Mouse (Mus musculus): ENCODE results near the gene Llph. TPM values are rescaled to one million over a fixed set of nuclear protein-coding genes. Genes with fewer than 3 reads are reported as not detected.

The Llph gene
- total RNA-seq, 4 experiments from 2014 or later: 13.9 to 18.5 (median 15.9) TPM

DNA sequence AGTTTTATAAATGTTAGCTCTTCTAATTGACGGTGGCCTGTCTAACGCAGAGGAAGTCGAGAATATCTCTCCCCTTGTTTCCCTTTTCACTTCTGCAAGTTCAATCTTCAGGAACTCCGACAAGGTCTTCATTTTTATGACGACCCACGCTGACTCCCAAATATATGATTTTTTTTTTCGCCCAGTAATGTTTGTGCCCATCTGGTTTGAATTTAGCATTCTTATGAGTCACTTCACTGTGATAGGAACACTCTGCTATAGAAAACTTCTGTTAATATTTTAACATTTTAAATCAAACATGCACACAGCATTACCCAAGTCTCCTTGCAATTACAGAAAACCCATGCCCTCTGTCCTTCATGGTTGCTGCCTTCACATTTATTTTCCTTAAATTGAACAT, 46.5 kb downstream of the Llph start:
- no peak for DNase-seq (ENCODE audit: low spot score in 2 of 2)

DNA sequence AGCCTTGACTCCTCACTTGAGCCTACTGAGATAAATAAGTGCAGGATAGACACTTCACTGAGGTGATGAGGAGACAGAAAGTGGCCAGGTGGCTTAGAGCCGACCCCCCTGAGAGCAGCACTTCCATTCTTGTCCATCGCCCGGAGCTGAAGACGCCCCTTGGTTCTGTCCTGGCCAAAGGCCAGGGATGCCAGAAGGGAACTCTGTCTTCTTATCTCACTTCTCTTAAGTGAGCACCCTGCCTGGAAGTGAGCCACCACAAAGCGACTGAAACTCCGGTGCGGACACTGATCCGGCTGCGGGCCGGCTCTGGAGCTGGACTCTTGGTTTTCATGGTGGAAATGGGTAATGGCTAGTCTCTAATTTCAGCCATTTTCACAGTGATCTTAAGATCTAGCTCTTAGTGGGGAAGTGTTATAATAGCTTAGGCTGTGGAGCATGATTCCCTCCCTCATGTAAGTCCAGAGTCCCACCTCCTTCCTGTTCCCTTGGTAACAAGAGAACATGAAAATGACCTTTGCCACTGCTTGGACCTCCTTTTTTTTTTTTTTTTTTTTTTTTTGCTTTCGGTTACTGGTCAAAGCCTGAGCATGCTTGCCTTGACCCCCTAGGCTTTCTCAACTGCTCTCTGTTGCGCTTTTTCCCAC, 52.7 kb downstream of the Llph start:
- DNase-seq (ENCODE audit: low spot score in 2 of 2): no peak

DNA sequence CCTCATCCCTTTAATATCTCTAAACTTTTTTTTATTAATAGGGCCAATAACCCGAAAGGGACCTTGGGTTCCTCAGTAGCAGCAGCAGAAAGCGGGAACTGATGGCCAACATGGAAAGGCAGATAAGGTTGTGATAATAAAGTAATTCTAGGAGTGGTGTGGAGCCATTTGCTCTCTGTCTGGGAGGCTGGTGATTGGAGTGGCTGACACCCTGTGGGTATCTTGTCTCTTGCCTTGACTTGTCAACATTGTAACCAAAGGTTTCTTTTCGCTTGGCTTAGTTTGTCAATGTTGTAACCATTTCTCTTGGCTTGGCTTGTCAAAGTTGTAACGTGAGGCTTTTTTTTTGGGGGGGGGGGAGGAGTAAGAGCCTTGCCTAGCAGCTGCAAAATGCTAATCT, 53.5 kb downstream of the Llph start:
- no peak for DNase-seq (ENCODE audit: low spot score in 2 of 2)

DNA sequence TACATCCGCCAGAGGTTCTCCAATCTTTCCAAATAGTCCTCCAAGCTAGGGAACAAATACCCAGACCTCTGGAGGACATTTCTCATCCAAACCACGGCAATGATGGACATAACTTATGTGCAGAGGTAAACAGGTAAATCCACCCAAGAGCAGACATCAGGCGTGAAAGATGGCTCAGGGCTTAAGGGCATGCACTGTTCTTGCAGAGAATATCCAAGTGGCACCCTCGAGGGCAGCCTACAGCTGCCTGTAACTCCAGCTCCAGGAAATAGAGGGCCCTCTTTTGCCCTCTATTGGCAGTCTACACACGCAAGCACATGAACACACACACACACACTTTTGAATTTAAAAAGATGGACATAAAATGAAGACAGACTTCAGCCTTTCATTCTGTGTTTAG, 54.8 kb downstream of the Llph start:
- no peak for DNase-seq (ENCODE audit: low spot score in 2 of 2)

Other genes with a start within 250 kb of the Llph start
- 1 to 10 TPM; 4.2 to 6.1 (median 4.6) TPM for gene Helb, start 114.1 kb upstream of the Llph start, total RNA-seq (2022)
- 10 to 100 TPM; 58.6 to 66.2 (median 62.9) TPM for gene Tmbim4, start 25.5 kb upstream of the Llph start, total RNA-seq (2022)
- gene Irak3, start 24.9 kb upstream of the Llph start, total RNA-seq (2022): 1 to 10 TPM; 1.6 to 2.5 (median 1.8) TPM
- under 1 TPM; 0.13 to 0.37 (median 0.18) TPM for gene Hmga2, start 249.4 kb downstream of the Llph start, total RNA-seq (2022)

Measured in layer of hippocampus, adult 8-10 months (tissue).